Mouse (Mus musculus): ENCODE results near the gene Setd3. TPM values are rescaled to one million over a fixed set of nuclear protein-coding genes. Genes with fewer than 3 reads are reported as not detected.

Setd3 gene
- polyA plus RNA-seq (2012; fragmentation: generic; extraction: Trizol) = 10 to 100 TPM in 1 of 2 experiments, 1 to 10 TPM in 1; 8.1 to 33.9 TPM

DNA sequence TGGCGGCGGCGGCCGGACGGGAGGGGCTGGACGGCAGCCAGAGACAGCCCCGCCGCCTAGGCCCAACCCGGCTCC is at the start of gene Setd3:
Setd3 (minus strand) TSS at position 69 of the 75 bp plus-strand sequence.

DNA sequence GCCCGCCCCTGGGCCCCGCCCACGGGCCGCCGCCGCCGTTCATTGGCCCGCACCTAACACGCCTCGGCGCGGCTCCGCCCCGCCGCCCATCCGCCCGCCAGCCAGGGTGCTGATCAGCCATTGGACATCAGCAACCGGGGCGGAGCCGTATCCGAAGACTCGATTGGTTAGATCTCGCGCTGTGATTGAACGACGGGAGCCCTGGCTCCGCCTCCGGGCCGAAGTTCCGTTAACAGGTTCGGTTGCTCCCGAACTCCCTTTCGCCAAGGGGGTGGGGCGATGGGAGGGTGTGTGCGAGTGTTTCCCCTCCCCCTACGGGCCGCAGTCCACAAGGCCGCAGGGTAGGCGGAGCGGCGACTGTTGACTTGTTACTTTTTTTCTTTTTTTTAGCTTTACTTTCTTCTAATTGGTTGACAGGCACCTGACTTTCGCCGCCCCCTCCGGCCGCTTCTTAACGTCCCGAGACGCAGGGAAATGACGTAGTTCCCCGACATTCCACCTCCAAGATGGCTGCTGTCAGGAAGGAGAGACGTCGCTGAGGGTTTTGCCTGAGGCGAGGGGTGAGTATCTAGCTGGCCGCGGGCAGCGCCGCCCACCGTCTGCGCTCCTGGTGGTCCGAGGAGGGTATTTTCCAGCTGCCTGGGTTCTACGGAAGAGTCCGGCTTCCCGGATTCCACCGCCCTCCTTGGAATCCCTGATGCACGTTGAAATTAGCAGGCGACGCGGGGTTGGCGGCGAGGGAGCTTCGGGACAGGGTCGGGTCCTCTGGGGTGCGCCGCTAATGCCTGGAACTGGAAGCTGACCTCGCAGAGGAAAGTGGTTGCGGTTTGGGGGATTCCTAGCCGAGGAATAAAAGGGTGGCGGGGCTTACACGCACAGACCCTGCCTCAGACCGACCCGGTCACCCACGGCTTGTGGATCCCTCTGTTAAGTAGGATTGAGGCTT is 480 bp upstream of the Setd3 start, which contains the start of gene Ccnk:
Ccnk (plus strand) TSS at position 259 of the 946 bp plus-strand sequence.

Other genes starting within 250 kb of the Setd3 start
- gene Bcl11b, start 175.7 kb downstream of the Setd3 start, polyA plus RNA-seq (2012; fragmentation: generic; extraction: Trizol) = under 1 TPM; 0.04 TPM
- gene Ccnk, start 265 bp upstream of the Setd3 start, polyA plus RNA-seq (2012; fragmentation: generic; extraction: Trizol) = 10 to 100 TPM; 11.8 to 24.9 TPM
- gene Ccdc85c, start 96.1 kb upstream of the Setd3 start, polyA plus RNA-seq (2012; fragmentation: generic; extraction: Trizol) = 10 to 100 TPM in 1 of 2 experiments, 1 to 10 TPM in 1; 4.8 to 19.8 TPM
- under 1 TPM; 0.09 to 0.86 TPM for gene Hhipl1, start 127.0 kb upstream of the Setd3 start, polyA plus RNA-seq (2012; fragmentation: generic; extraction: Trizol)
- 10 to 100 TPM in 1 of 2 experiments, 1 to 10 TPM in 1; 2.2 to 13.1 TPM for gene Cyp46a1, start 155.1 kb upstream of the Setd3 start, polyA plus RNA-seq (2012; fragmentation: generic; extraction: Trizol)
- 10 to 100 TPM; 13.4 to 52.5 TPM for gene Eml1, start 191.6 kb upstream of the Setd3 start, polyA plus RNA-seq (2012; fragmentation: generic; extraction: Trizol)